Mouse (Mus musculus): ENCODE results near the gene Zfp987. TPM values are rescaled to one million over a fixed set of nuclear protein-coding genes. Genes with fewer than 3 reads are reported as not detected.

The Zfp987 gene
- polyA plus RNA-seq (2014; fragmentation: Illumina TruSeq; extraction: RNeasy Lipid Tissue Mini Kit (QIAGEN cat#74804); ENCODE audit: low read depth, low replicate concordance) = not detected

DNA sequence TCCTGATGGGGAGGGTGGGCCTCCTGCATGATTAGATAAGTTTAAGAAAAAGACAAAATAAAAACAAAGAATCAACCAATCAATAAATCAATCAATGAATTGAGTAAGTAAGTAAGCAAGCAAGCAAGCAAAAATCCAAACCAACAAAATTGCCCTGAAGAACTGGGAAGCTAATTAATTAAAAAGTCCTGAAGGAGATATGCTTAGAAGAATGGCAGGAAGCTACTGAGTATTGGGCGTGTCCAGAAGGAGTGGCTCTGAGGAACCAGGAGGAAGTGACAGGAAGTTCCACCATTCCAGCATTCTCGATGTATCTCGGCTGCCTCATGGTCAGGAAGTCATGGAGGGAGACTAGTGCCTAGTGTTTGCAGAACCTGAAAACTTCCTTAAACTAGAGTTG lies at the start of gene Zfp987:
Gene Zfp987, plus strand, starts transcription at position 301 of the 400 bp plus-strand sequence.

DNA sequence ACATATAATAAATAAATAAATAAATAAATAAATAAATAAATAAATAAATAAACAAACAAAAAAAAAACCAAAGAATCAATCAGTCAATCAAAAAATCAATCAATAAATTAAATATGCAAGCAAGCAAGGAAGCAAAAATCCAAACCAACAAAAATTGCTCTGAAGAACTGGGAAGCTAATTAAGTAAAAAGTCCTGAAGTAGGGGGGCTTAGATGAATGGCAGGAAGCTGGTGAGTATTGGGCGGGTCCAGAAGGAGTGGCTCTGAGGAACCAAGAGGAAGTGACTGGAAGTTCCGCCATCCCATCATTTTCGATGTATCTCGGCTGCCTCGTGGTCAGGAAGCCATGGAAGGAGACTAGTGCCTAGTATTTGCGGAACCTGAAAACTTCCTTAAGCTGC lies 59.4 kb downstream of the Zfp987 start, which contains the start of gene Zfp600:
Gene Zfp600, plus strand, starts transcription at position 301 of the 400 bp plus-strand sequence.

Other genes with a start within 250 kb of the Zfp987 start
- not detected for gene Zfp986, start 228.5 kb upstream of the Zfp987 start, polyA plus RNA-seq (2014; fragmentation: Illumina TruSeq; extraction: RNeasy Lipid Tissue Mini Kit (QIAGEN cat#74804); ENCODE audit: low read depth, low replicate concordance)
- not detected for gene Zfp600, start 59.5 kb downstream of the Zfp987 start, polyA plus RNA-seq (2014; fragmentation: Illumina TruSeq; extraction: RNeasy Lipid Tissue Mini Kit (QIAGEN cat#74804); ENCODE audit: low read depth, low replicate concordance)

Measured in liver, adult 10 weeks (tissue).